Mouse (Mus musculus): ENCODE results near the gene Pank2.

DNA sequence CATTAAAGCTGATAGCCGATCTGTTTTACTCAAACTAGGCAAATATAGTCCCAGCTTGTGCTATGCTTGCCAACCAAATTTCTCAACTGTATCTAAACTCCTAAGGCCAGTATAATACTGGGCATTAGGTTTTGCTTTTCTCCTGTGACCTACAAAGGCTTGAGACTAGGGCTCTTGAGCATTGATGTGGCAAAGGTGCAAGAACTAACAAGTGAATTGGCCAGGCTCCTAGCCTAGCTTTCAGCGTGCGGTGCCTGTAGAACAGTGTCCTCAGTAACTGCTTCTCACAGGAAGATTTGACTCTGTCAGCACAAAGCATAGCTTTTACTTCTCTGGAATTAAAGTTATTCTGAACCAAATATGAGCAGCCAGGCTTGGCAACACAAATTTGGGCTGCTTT lies 13.2 kb downstream of the Pank2 start:
- TF ChIP-seq POLR2A (IDR thresholded peaks at IDR 0.05; ENCODE audit: borderline replicate concordance, insufficient read depth, low read length): no peak
- no peak for TF ChIP-seq CTCF (IDR thresholded peaks at IDR 0.05; ENCODE audit: borderline replicate concordance, insufficient read depth, low read depth, low read length)
